Mouse (Mus musculus): ENCODE data around the gene Fgf5.

DNA sequence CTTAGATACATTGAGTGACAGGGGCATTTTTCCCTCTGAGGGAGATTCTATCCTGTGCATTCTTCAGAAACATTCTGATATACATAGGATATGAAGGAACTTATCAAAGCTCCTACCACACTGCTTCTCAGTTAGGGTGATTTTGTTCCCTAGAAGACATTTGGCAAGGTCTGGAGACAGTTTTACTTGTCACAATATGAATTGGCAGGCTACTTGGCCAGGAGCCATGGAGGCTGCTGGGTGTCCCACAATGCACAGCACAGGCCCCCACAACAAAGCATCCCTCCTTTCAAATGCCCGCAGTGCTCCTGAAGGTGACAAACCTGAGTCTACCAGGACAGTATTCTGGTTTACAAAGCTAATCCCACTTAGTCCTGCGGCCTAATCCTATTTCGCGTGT, 32.0 kb upstream of the Fgf5 start:
- TF ChIP-seq POLR2A (IDR thresholded peaks at IDR 0.05; ENCODE audit: insufficient read depth, low read length) (no peak), EP300 (IDR thresholded peaks at IDR 0.05; ENCODE audit: insufficient read depth, low read depth, low read length) (no peak), CTCF (IDR thresholded peaks at IDR 0.05; ENCODE audit: low read depth, low read length) (no peak)

All from ES-Bruce4 (cell line).